Mouse (Mus musculus) MEL (cell line): ENCODE data around the gene Myo3b.

Experiments used
- CHD2 ChIP-seq: IDR thresholded peaks from 2 replicates; pipeline ENCODE4 v1.6.1; 2011; ENCODE audit warnings: low read length, improper control_type of control experiment
- CTCF ChIP-seq, 3 experiments: IDR thresholded peaks in 2 of 3; conservative IDR thresholded peaks in 1 of 3; 2 replicates each; pipeline ENCODE4 v1.5.1; 2011 to 2012; ENCODE audit warnings: low read length in 3 of 3, low read depth in 2 of 3, mild to moderate bottlenecking in 2 of 3, improper control_type of control experiment in 1 of 3, inconsistent platforms in 1 of 3, mixed read lengths in 1 of 3, moderate library complexity in 1 of 3; ENCODE audit not compliant: control insufficient read depth in 1 of 3, insufficient read depth in 1 of 3, poor library complexity in 1 of 3, severe bottlenecking in 1 of 3
- EP300 ChIP-seq, 2 experiments: IDR thresholded peaks; 2 replicates each; pipeline ENCODE4 v1.6.1; 2011; ENCODE audit warnings: improper control_type of control experiment in 2 of 2, low read length in 2 of 2, low read depth in 1 of 2, mild to moderate bottlenecking in 1 of 2
- MAX ChIP-seq: IDR thresholded peaks from 2 replicates; pipeline ENCODE4 v1.6.1; 2011; ENCODE audit warnings: low read length, improper control_type of control experiment
- MEF2A ChIP-seq: IDR thresholded peaks from 2 replicates; pipeline ENCODE4 v1.6.1; 2014; ENCODE audit warnings: low read depth, mild to moderate bottlenecking, inconsistent platforms, low read length, improper control_type of control experiment; ENCODE audit not compliant: poor library complexity, insufficient replicate concordance, severe bottlenecking; ENCODE audit errors: extremely low read depth
- MYB ChIP-seq: IDR thresholded peaks from 2 replicates; pipeline ENCODE4 v1.6.1; 2011; ENCODE audit warnings: mild to moderate bottlenecking, low read depth, low read length, improper control_type of control experiment
- NRF1 ChIP-seq: IDR thresholded peaks from 2 replicates; pipeline ENCODE4 v1.6.1; 2014; ENCODE audit warnings: low read depth, mild to moderate bottlenecking, inconsistent platforms, low read length, improper control_type of control experiment, moderate library complexity; ENCODE audit not compliant: poor library complexity, insufficient read depth, severe bottlenecking
- POLR2A ChIP-seq, 2 experiments: IDR thresholded peaks; 2 replicates each; pipeline ENCODE4 v1.6.1; 2011 to 2012; ENCODE audit warnings: low read length in 2 of 2, mild to moderate bottlenecking in 2 of 2, control low read depth in 1 of 2, improper control_type of control experiment in 1 of 2, low read depth in 1 of 2, moderate library complexity in 1 of 2; ENCODE audit not compliant: control insufficient read depth in 1 of 2, insufficient read depth in 1 of 2, poor library complexity in 1 of 2
- TCF12 ChIP-seq: IDR thresholded peaks from 2 replicates; pipeline ENCODE4 v1.6.1; 2014; ENCODE audit warnings: low read depth, mild to moderate bottlenecking, inconsistent platforms, low read length, improper control_type of control experiment, moderate library complexity
- USF1 ChIP-seq: IDR thresholded peaks from 2 replicates; pipeline ENCODE4 v1.6.1; 2014; ENCODE audit warnings: low read depth, mild to moderate bottlenecking, inconsistent platforms, low read length, improper control_type of control experiment, moderate library complexity
- ZMIZ1 ChIP-seq: IDR thresholded peaks from 2 replicates; pipeline ENCODE4 v1.6.1; 2012; ENCODE audit warnings: low read depth, mild to moderate bottlenecking, inconsistent platforms, low read length, improper control_type of control experiment, moderate library complexity

DNA sequence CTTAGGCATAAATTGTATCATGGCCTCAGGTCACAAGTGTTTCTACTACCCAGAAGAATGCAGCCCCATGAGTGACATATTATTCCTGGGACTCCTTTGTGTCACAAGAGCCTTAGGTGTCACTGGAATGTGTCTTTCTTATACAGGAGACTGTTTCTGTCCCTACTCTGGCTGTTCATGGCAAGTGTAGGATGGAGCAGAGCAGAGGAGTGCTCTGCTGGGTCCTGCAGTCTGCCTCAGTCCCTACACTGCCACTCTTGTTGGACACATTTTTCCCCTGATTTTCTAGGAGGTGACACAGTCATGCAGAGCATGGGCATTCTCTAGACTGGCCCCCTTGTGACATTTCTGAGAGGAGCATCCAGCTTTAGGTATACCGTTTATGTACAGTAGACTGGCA is 350.2 kb downstream of the Myo3b start:
- no peak for TF ChIP-seq CTCF (IDR thresholded peaks at IDR 0.05 in 2 of 3, conservative IDR thresholded peaks at IDR 0.05 in 1 of 3; ENCODE audit: control insufficient read depth in 1 of 3, insufficient read depth in 1 of 3, low read depth in 2 of 3, low read length in 3 of 3, poor library complexity in 1 of 3, severe bottlenecking in 1 of 3)
- no peak for TF ChIP-seq MAX
- no peak for TF ChIP-seq EP300 (IDR thresholded peaks at IDR 0.05; ENCODE audit: low read depth in 1 of 2, low read length in 2 of 2)
- no peak for TF ChIP-seq POLR2A (IDR thresholded peaks at IDR 0.05; ENCODE audit: control insufficient read depth in 1 of 2, insufficient read depth in 1 of 2, low read depth in 1 of 2, low read length in 2 of 2, poor library complexity in 1 of 2)
- no peak for TF ChIP-seq TCF12
- no peak for TF ChIP-seq NRF1
- TF ChIP-seq MYB = no peak
- TF ChIP-seq USF1 = no peak
- TF ChIP-seq MEF2A = no peak
- no peak for TF ChIP-seq ZMIZ1
- TF ChIP-seq CHD2 = no peak
